Mouse (Mus musculus): ENCODE data around the gene Sigirr. TPM values are rescaled to one million over a fixed set of nuclear protein-coding genes. Genes with fewer than 3 reads are reported as not detected.
A peak's percentile ranks its signal among the peaks of the same experiment; 100 is the strongest.

Gene Sigirr
- total and polyA plus RNA-seq, 3 experiments = 8.3 to 17.5 TPM; not detected in 1

DNA sequence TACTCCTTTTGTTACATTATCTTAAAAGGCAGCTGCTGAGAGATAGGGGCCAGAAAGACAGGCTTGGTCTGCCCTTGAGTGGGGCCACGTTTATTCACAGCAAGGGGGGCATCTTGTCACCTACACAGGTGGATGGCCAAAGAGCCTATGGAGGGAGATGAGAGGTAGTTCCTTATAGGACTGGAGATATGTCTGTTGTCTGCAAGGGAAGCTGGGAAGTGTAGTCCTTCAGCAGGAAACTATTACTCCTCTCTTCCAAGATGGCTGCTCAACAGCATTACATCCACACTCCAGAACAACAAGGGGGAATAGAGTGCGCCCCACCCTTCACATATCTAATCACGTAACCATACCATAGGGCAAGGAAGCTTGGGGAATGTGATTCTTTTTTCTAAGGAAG is 19.1 kb upstream of the Sigirr start:
- no peaks in the 10 kb centered on the region for H3K9me3 ChIP-seq (replicated peaks; ENCODE audit: insufficient read depth, low read length)
- H3K4me1 ChIP-seq (ENCODE audit: control insufficient read depth in 1 of 2, insufficient read depth in 2 of 2, low read length in 2 of 2) = peaks cover 0 to 13% of the 10 kb centered on the region in 2 experiments; a peak in 2 of 4 replicates
- no peak overlapping the region for H3K4me3 ChIP-seq (ENCODE audit: control insufficient read depth in 1 of 2, insufficient read depth in 1 of 2, low read depth in 2 of 2, low read length in 2 of 2)
- no peak overlapping the region for H3K27ac ChIP-seq (ENCODE audit: control insufficient read depth, low read depth, low read length)
- H3K79me2 ChIP-seq (ENCODE audit: control insufficient read depth, insufficient read depth, low read length, poor library complexity) = no peaks in the 10 kb centered on the region
- TF ChIP-seq ELF1 (IDR thresholded peaks at IDR 0.05; ENCODE audit: low read depth, low read length) (no peak), HCFC1 (IDR thresholded peaks at IDR 0.05; ENCODE audit: low read depth, low read length) (peak; percentile 84), SIN3A (IDR thresholded peaks at IDR 0.05; ENCODE audit: low read length) (no peak), SMC3 (IDR thresholded peaks at IDR 0.05; ENCODE audit: low read depth, low read length) (no peak), JUND (IDR thresholded peaks at IDR 0.05; ENCODE audit: low read depth, low read length) (no peak), RAD21 (IDR thresholded peaks at IDR 0.05; ENCODE audit: low read depth, low read length) (no peak), UBTF (IDR thresholded peaks at IDR 0.05; ENCODE audit: borderline replicate concordance, insufficient read depth, low read depth, low read length) (no peak)
- H3K36me3 ChIP-seq (ENCODE audit: control insufficient read depth in 1 of 2, insufficient read depth in 2 of 2, low read length in 2 of 2) = peaks cover 0 to 9% of the 10 kb centered on the region in 2 experiments; a peak in 2 of 4 replicates
- no peak overlapping the region for H3K9ac ChIP-seq (ENCODE audit: control insufficient read depth, low read depth, low read length, poor library complexity, severe bottlenecking)
- no peaks in the 10 kb centered on the region; a peak in 1 of 4 replicates for H3K27me3 ChIP-seq (ENCODE audit: control insufficient read depth in 1 of 2, insufficient read depth in 2 of 2, low read length in 2 of 2)
- DNase-seq (ENCODE audit: low read depth, low spot score) = no peak

DNA sequence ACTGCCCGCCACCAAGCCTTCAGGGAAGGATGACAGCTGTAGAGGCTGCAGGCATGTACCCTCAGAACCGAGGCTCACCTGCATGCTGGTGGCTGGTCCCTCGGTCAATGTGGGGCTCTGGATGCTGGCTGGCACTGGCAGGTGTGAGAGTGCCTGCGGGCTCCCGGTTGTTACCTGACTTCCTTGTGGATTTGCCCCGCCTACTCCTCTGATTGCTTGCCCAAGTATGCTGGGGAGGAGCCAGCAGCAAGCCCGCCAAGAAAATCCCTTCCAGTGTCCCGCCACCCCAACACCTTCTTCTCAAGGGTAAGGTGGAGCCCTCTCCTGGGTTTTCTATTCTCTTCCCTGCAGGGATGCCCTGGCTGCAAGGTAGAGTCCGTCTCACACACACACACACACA is 17.3 kb upstream of the Sigirr start, which contains the start of gene Ano9:
Gene Ano9 (minus strand): TSS at position 171 of the 400 bp plus-strand sequence.
- Histone ChIP-seq H3K79me2 (ENCODE audit: control insufficient read depth, insufficient read depth, low read length, poor library complexity) (no peaks in the 10 kb centered on the region), H3K27ac (ENCODE audit: control insufficient read depth, low read depth, low read length) (no peak within 1 kb of the TSS), H3K4me3 (ENCODE audit: control insufficient read depth in 1 of 2, insufficient read depth in 1 of 2, low read depth in 2 of 2, low read length in 2 of 2) (no peak within 1 kb of the TSS), H3K4me1 (ENCODE audit: control insufficient read depth in 1 of 2, insufficient read depth in 2 of 2, low read length in 2 of 2) (peaks cover 0 to 9% of the 10 kb centered on the region in 2 experiments; a peak in 2 of 4 replicates), H3K27me3 (ENCODE audit: control insufficient read depth in 1 of 2, insufficient read depth in 2 of 2, low read length in 2 of 2) (peaks cover 2 to 7% of the 10 kb centered on the region in 2 experiments; a peak in 2 of 4 replicates), H3K9ac (ENCODE audit: control insufficient read depth, low read depth, low read length, poor library complexity, severe bottlenecking) (no peak within 1 kb of the TSS), H3K36me3 (ENCODE audit: control insufficient read depth in 1 of 2, insufficient read depth in 2 of 2, low read length in 2 of 2) (peaks cover 0 to 9% of the 10 kb centered on the region in 2 experiments; a peak in 2 of 4 replicates), H3K9me3 (replicated peaks; ENCODE audit: insufficient read depth, low read length) (no peaks in the 10 kb centered on the region)
- no peak for DNase-seq (ENCODE audit: low read depth, low spot score)
- TF ChIP-seq POLR2A (IDR thresholded peaks at IDR 0.05; ENCODE audit: control insufficient read depth in 1 of 2, insufficient read depth in 1 of 2, low read depth in 1 of 2, low read length in 2 of 2, poor library complexity in 1 of 2) (no peak), MYB (IDR thresholded peaks at IDR 0.05; ENCODE audit: low read depth, low read length) (no peak), GATA1 (IDR thresholded peaks at IDR 0.05; ENCODE audit: low read depth, low read length) (no peak), NELFE (IDR thresholded peaks at IDR 0.05; ENCODE audit: low read depth, low read length) (no peak), UBTF (IDR thresholded peaks at IDR 0.05; ENCODE audit: borderline replicate concordance, insufficient read depth, low read depth, low read length) (no peak), TAL1 (IDR thresholded peaks at IDR 0.05; ENCODE audit: low read length) (no peak), BHLHE40 (IDR thresholded peaks at IDR 0.05; ENCODE audit: borderline replicate concordance, low read depth, low read length) (no peak), EP300 (IDR thresholded peaks at IDR 0.05; ENCODE audit: low read depth in 1 of 2, low read length in 2 of 2) (no peak), SMC3 (IDR thresholded peaks at IDR 0.05; ENCODE audit: low read depth, low read length) (no peak), MAX (IDR thresholded peaks at IDR 0.05; ENCODE audit: low read length) (no peak), TCF12 (IDR thresholded peaks at IDR 0.05; ENCODE audit: low read depth, low read length) (no peak), E2F4 (IDR thresholded peaks at IDR 0.05; ENCODE audit: borderline replicate concordance, low read depth, low read length) (no peak), POLR2AphosphoS5 (IDR thresholded peaks at IDR 0.05; ENCODE audit: borderline replicate concordance, low read depth, low read length) (no peak), ZMIZ1 (IDR thresholded peaks at IDR 0.05; ENCODE audit: low read depth, low read length) (no peak), ZC3H11A (IDR thresholded peaks at IDR 0.05; ENCODE audit: low read depth, low read length) (no peak), HCFC1 (IDR thresholded peaks at IDR 0.05; ENCODE audit: low read depth, low read length) (no peak), POLR2AphosphoS2 (IDR thresholded peaks at IDR 0.05; ENCODE audit: low read length) (no peak), ZKSCAN1 (IDR thresholded peaks at IDR 0.05; ENCODE audit: low read depth, low read length) (no peak), NRF1 (IDR thresholded peaks at IDR 0.05; ENCODE audit: insufficient read depth, low read depth, low read length, poor library complexity, severe bottlenecking) (no peak), MAZ (IDR thresholded peaks at IDR 0.05; ENCODE audit: low read depth, low read length) (no peak)
